Mouse (Mus musculus) T-helper 17 cell (primary cell): ENCODE results near the gene Nop2.

Source experiments
- in situ Hi-C, 2 experiments: fragments of 300-600 bp; cut with MboI, MseI; formaldehyde crosslinking; loops; 1 replicate in 1 of 2; 2 replicates in 1 of 2; pipeline ENCODE4 v1.15.1; 2025; ENCODE audit warnings: high pct_unique_total_duplicates in 2 of 2

The Nop2 gene

GRCm38 (mm10) chr6:125152212-125153017, 20.7 kb downstream of the Nop2 start:
- in situ Hi-C loops, result no loop called here

GRCm38 (mm10) chr6:125153018-125153389, 21.3 kb downstream of the Nop2 start:
- in situ Hi-C loops, result no loop called here

GRCm38 (mm10) chr6:125153682-125154081, 22.0 kb downstream of the Nop2 start:
- in situ Hi-C loops, result no loop called here

- in situ Hi-C loops, result no loop called here
Measured at GRCm38 (mm10) chr6:125154550-125154949, 22.8 kb downstream of the Nop2 start.

- in situ Hi-C loops, result no loop called here
Measured at GRCm38 (mm10) chr6:125155262-125155661, 23.6 kb downstream of the Nop2 start.

GRCm38 (mm10) chr6:125156491-125156890, 24.8 kb downstream of the Nop2 start:
- in situ Hi-C loops, result no loop called here

GRCm38 (mm10) chr6:125156903-125157614, 25.4 kb downstream of the Nop2 start:
- in situ Hi-C loops, result no loop called here

- in situ Hi-C loops, result no loop called here
Measured at GRCm38 (mm10) chr6:125158944-125159492, 27.3 kb downstream of the Nop2 start.

- in situ Hi-C loops, result loop anchor here in 1 of 2 experiments (5.0 kb wide), 1 partner anchor 112 kb away; no protein-coding TSS in a partner anchor
Measured at GRCm38 (mm10) chr6:125159773-125160557, 28.3 kb downstream of the Nop2 start.

- in situ Hi-C loops, result loop anchor here in 1 of 2 experiments (5.0 kb wide), 1 partner anchor 112 kb away; no protein-coding TSS in a partner anchor
Measured at GRCm38 (mm10) chr6:125160558-125160853, 28.8 kb downstream of the Nop2 start.

GRCm38 (mm10) chr6:125160854-125161760, 29.4 kb downstream of the Nop2 start:
- in situ Hi-C loops, result loop anchor here in 1 of 2 experiments (5.0 kb wide), 1 partner anchor 111 kb away; no protein-coding TSS in a partner anchor

GRCm38 (mm10) chr6:125161971-125162370, 30.3 kb downstream of the Nop2 start:
- in situ Hi-C loops, result loop anchor here in 1 of 2 experiments (5.0 kb wide), 1 partner anchor 110 kb away; no protein-coding TSS in a partner anchor

- in situ Hi-C loops, result loop anchor here in 1 of 2 experiments (5.0 kb wide), 1 partner anchor 110 kb away; no protein-coding TSS in a partner anchor
Measured at GRCm38 (mm10) chr6:125162615-125163305, 31.1 kb downstream of the Nop2 start.

- in situ Hi-C loops, result loop anchor here in 1 of 2 experiments (5.0 kb wide), 1 partner anchor 108 kb away; no protein-coding TSS in a partner anchor
Measured at GRCm38 (mm10) chr6:125163801-125164657, 32.3 kb downstream of the Nop2 start.

- in situ Hi-C loops, result loop anchor here in 1 of 2 experiments (5.0 kb wide), 1 partner anchor 108 kb away; no protein-coding TSS in a partner anchor
Measured at GRCm38 (mm10) chr6:125164672-125165327, 33.1 kb downstream of the Nop2 start.

- in situ Hi-C loops, result no loop called here
Measured at GRCm38 (mm10) chr6:125165328-125165891, 33.7 kb downstream of the Nop2 start.

GRCm38 (mm10) chr6:125166051-125166751, 34.5 kb downstream of the Nop2 start, which contains the start of gene Gapdh:
Gapdh (minus strand) TSS chr6:125166467.
- in situ Hi-C loops, result no loop called here
